In the genomic region with DNA sequence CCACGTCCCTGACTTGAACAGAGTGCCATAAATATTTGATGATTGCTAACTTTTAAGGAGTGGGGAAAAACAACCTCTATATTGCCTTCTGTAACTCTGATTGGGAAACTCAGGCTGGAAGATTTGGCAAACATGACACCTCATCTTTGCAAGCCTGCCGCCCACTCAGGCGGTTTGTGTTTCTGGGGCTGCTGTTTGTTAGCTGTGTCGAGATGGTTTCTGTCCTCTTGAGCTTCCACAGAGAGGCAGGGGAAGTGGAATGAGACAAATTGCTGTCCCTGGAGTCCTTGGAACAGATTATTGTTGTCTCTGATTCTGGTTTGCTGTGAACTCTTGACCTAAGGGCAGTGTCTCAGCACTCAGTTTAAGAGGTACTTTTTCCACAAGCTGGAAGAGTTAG, we compare ENCODE assay signal across 14 mouse cellular contexts.
"Had no signal": no experiment of that assay in that cellular context is flagged by ENCODE, and none has a peak within 500 bp of the region (broad histone marks: within the 10 kb centered on the region; RNA-seq: fewer than 3 reads in every experiment).

No protein-coding gene starts in this region.

- ATAC-seq: intestine, postnatal 0 days; midbrain, embryonic 16.5 days had no signal

- H3K27ac ChIP-seq: liver, embryonic 13.5 days; macrophage; midbrain, embryonic 12.5 days; neural tube, embryonic 13.5 days had no signal

- DNase-seq: kidney, adult 2 months; kidney, postnatal 14 days; kidney, postnatal 4 days; liver, embryonic 13.5 days; lung, adult 2 months; retina, postnatal 1 day; thymus, adult 18-20 months; thymus, postnatal 36 days had no signal

- H3K4me3 ChIP-seq: liver, embryonic 13.5 days; midbrain, embryonic 12.5 days; myocyte; neural tube, embryonic 13.5 days had no signal
